Mouse (Mus musculus): Measurements from ENCODE around the gene R3hdm1. TPM values are rescaled to one million over a fixed set of nuclear protein-coding genes. Genes with fewer than 3 reads are reported as not detected.
A peak's percentile ranks its signal among the peaks of the same experiment; 100 is the strongest.
"Not testable (repeated sequence)": the region's sequence is repeated elsewhere in the genome, so short reads cannot be mapped to it uniquely, and the experiment has no call there.

Gene R3hdm1
- polyA plus RNA-seq, 1 experiment from 2014 or later: 83.8 TPM

DNA sequence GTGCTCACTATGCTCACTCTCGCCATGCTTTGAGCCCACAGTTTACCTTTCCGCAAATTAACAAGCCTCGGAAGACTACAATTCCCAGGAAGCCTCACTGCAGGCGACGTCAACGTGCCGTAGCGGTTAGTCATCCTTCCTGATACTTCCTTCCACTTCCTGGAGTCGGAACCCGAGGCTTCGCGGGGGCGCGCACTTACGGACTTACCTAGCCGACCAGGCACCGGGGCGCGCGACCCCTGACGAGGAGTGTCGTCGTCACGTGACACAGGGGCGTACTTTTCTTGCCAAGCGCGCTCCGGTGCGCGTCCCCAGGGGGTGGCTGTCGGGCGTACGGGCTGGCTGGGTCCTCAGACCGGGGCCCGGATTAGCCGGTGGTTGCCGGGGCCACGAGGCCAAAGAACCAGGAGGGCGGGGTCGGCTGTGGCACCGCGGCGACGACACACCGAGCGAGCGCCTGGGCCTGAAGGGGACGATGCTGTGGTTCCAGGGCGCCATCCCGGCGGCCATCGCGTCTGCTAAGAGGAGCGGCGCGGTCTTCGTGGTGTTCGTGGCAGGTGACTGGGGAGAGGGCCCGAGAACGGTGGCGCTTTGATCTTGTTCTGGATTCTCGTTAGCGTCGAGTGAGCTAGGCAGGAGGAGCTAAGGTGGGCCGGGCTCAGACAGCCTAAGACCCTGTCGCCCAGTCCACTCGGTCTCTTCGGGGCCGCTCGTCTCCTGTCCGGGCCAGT, 141.1 kb downstream of the R3hdm1 start:
- Histone ChIP-seq H3K4me3 (peak overlapping the region; percentile 74), H3K27ac (peak overlapping the region; percentile 86), H3K4me1 (peaks cover 8% of the 10 kb centered on the region; the same call in 1 of the 2 replicates), H3K36me3 (no peaks in the 10 kb centered on the region), H3K27me3 (no peaks in the 10 kb centered on the region), H3K9me3 (no peaks in the 10 kb centered on the region), H3K4me2 (replicated peaks) (peak overlapping the region; percentile 90), H3K9ac (peak overlapping the region; percentile 73)
- ATAC-seq (ENCODE audit: insufficient number of reproducible peaks, insufficient read depth, low FRiP score, low TSS enrichment): peak; percentile 92
- WGBS: under 1% methylated on average over 71 of the region's 71 CpGs

GRCm38 (mm10) chr1:128244727-128245355, 141.7 kb downstream of the R3hdm1 start:
- peak overlapping the region; percentile 86 for H3K27ac ChIP-seq
- 2% methylated on average over 19 of the region's 19 CpGs for WGBS

GRCm38 (mm10) chr1:128267061-128267460, 164.0 kb downstream of the R3hdm1 start:
- not testable (repeated sequence) for H3K9me3 ChIP-seq; H3K4me1 ChIP-seq; H3K9ac ChIP-seq; H3K4me3 ChIP-seq; H3K27me3 ChIP-seq; ATAC-seq (ENCODE audit: insufficient number of reproducible peaks, insufficient read depth, low FRiP score, low TSS enrichment); H3K4me2 ChIP-seq (replicated peaks); H3K27ac ChIP-seq
- 77% methylated on average over 7 of the region's 7 CpGs for WGBS
- H3K36me3 ChIP-seq: peaks cover 74% of the 10 kb centered on the region

More at GRCm38 (mm10) chr1:128244727-128245355, 141.7 kb downstream of the R3hdm1 start:
- ATAC-seq (ENCODE audit: insufficient number of reproducible peaks, insufficient read depth, low FRiP score, low TSS enrichment): peak; percentile 52
- Histone ChIP-seq H3K4me3 (peak overlapping the region; percentile 74), H3K27me3 (no peaks in the 10 kb centered on the region), H3K9ac (peak overlapping the region; percentile 73), H3K4me1 (peaks cover 8% of the 10 kb centered on the region; the same call in 1 of the 2 replicates), H3K36me3 (no peaks in the 10 kb centered on the region), H3K9me3 (no peaks in the 10 kb centered on the region), H3K4me2 (replicated peaks) (peak overlapping the region; percentile 90)

DNA sequence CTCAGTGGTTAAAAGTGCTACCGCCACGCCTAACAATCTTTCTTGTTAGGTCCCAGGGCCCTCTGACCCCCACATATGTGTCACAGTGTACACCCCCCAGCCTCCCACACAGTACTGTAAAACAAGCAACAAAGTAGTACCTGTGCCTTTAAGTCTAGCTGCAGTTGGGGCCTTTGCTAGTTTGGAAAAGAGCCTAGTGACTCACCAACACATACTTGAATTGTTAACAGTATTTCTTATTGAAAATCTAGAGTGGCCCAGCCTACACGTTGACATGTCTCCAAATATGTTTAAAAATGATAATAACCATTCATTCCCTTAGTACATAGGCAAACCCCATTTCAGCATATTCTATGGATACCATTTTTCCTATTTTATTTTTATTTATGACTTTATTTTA, 167.6 kb downstream of the R3hdm1 start:
- H3K36me3 ChIP-seq: peaks cover 77% of the 10 kb centered on the region
- H3K9ac ChIP-seq: no peak overlapping the region
- H3K4me2 ChIP-seq (replicated peaks): no peak overlapping the region
- no peaks in the 10 kb centered on the region for H3K4me1 ChIP-seq
- 96% methylated on average over 3 of the region's 3 CpGs for WGBS
- ATAC-seq (ENCODE audit: insufficient number of reproducible peaks, insufficient read depth, low FRiP score, low TSS enrichment): no peak
- H3K27me3 ChIP-seq: no peaks in the 10 kb centered on the region
- H3K4me3 ChIP-seq: no peak overlapping the region
- H3K27ac ChIP-seq: no peak overlapping the region
- no peaks in the 10 kb centered on the region for H3K9me3 ChIP-seq

DNA sequence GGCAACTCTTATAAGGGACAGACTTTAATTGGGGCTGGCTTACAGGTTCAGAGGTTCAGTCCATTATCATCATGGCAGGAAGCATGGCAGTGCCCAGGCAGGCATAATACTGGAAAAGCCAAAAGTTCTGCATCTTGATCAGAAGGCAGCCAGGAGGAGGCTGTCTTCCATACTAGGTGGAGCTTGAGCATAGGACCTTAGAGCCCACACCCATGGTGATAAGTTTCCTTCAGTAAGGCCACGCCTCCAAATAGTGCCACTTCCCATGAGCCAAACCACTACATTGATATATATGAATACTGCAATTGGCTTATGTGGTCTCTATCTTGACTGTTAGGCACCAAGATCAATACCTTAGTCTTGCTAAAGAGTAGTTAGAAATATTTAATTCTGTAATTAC, 172.8 kb downstream of the R3hdm1 start:
- Histone ChIP-seq H3K9ac (no peak overlapping the region), H3K4me1 (no peaks in the 10 kb centered on the region), H3K9me3 (no peaks in the 10 kb centered on the region), H3K36me3 (peaks cover 66% of the 10 kb centered on the region), H3K27me3 (no peaks in the 10 kb centered on the region), H3K4me3 (no peak overlapping the region), H3K4me2 (replicated peaks) (no peak overlapping the region), H3K27ac (no peak overlapping the region)
- 83% methylated on average over 1 of the region's 1 CpGs for WGBS
- ATAC-seq (ENCODE audit: insufficient number of reproducible peaks, insufficient read depth, low FRiP score, low TSS enrichment): no peak

DNA sequence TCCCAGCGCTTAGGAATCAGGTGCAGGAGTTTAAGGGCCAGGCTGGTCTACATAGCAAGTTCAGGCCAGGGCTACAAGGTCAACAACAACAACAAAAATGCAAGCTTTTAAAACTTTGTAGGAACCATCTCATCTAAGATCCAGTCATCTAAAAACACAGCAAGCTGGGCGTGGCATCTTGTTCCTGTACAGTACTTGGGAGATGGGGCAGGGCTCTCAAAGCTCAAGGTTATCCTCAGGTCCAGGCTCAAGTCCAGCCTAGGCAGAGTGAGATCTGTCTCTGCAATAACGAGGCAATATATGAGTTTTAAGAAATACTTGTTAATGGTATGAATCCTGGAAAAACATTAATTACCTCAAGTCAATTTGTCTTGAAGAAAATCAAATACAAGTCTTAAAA, 175.5 kb downstream of the R3hdm1 start:
- 96% methylated on average over 3 of the region's 3 CpGs for WGBS
- Histone ChIP-seq H3K4me1 (no peaks in the 10 kb centered on the region), H3K9me3 (no peaks in the 10 kb centered on the region), H3K27ac (no peak overlapping the region), H3K4me3 (no peak overlapping the region), H3K4me2 (replicated peaks) (no peak overlapping the region), H3K27me3 (no peaks in the 10 kb centered on the region), H3K9ac (no peak overlapping the region), H3K36me3 (peaks cover 54% of the 10 kb centered on the region)
- no peak for ATAC-seq (ENCODE audit: insufficient number of reproducible peaks, insufficient read depth, low FRiP score, low TSS enrichment)

GRCm38 (mm10) chr1:128281753-128282152, 178.7 kb downstream of the R3hdm1 start:
- Histone ChIP-seq H3K9me3 (no peaks in the 10 kb centered on the region), H3K4me2 (replicated peaks) (no peak overlapping the region), H3K9ac (no peak overlapping the region), H3K36me3 (peaks cover 41% of the 10 kb centered on the region), H3K4me3 (no peak overlapping the region), H3K27ac (no peak overlapping the region), H3K4me1 (no peaks in the 10 kb centered on the region), H3K27me3 (no peaks in the 10 kb centered on the region)
- no peak for ATAC-seq (ENCODE audit: insufficient number of reproducible peaks, insufficient read depth, low FRiP score, low TSS enrichment)
- 96% methylated on average over 3 of the region's 3 CpGs for WGBS

- no peak for ATAC-seq (ENCODE audit: insufficient number of reproducible peaks, insufficient read depth, low FRiP score, low TSS enrichment)
- WGBS: 88% methylated on average over 3 of the region's 3 CpGs
- Histone ChIP-seq H3K4me3 (no peak overlapping the region), H3K9me3 (no peaks in the 10 kb centered on the region), H3K4me2 (replicated peaks) (no peak overlapping the region), H3K9ac (no peak overlapping the region), H3K27me3 (no peaks in the 10 kb centered on the region), H3K27ac (no peak overlapping the region), H3K4me1 (no peaks in the 10 kb centered on the region), H3K36me3 (peaks cover 37% of the 10 kb centered on the region)
Measured at GRCm38 (mm10) chr1:128282924-128283323, 179.8 kb downstream of the R3hdm1 start.

DNA sequence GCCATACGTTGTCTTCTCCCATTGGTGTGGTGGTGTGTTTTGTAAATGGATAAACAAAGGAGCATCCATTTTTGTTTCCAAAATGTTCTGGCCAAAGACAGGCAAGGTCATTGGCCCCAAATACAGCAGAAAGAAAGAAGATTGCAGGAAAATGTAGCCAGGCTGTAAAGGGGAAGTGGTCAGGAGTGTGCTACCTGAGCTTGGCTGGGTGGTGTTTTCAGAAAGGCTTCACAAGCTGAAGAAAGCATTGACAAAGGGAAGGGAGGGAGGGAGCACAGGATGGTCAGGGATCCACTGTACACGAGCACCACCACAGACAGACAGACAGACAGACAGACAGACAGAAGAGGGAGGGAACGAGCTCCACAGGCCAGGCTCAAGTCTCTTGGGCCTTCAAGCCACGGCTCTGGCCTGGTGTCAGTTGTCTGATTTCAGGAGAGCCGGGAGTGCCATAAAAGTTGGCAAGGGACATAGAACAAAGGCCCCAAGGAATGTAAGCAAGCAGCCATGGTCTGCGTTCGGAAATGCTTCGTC, 181.1 kb downstream of the R3hdm1 start:
- Histone ChIP-seq H3K9ac (no peak overlapping the region), H3K4me3 (no peak overlapping the region), H3K27me3 (no peaks in the 10 kb centered on the region), H3K4me2 (replicated peaks) (no peak overlapping the region), H3K4me1 (no peaks in the 10 kb centered on the region), H3K36me3 (peaks cover 28% of the 10 kb centered on the region), H3K9me3 (no peaks in the 10 kb centered on the region), H3K27ac (no peak overlapping the region)
- no peak for ATAC-seq (ENCODE audit: insufficient number of reproducible peaks, insufficient read depth, low FRiP score, low TSS enrichment)
- WGBS: 88% methylated on average over 8 of the region's 8 CpGs

- no peak overlapping the region for H3K4me3 ChIP-seq
- H3K4me1 ChIP-seq: no peaks in the 10 kb centered on the region
- H3K27ac ChIP-seq: no peak overlapping the region
- no peak for ATAC-seq (ENCODE audit: insufficient number of reproducible peaks, insufficient read depth, low FRiP score, low TSS enrichment)
- peaks cover 19% of the 10 kb centered on the region for H3K36me3 ChIP-seq
- H3K9me3 ChIP-seq: no peaks in the 10 kb centered on the region
- H3K9ac ChIP-seq: no peak overlapping the region
- WGBS: 91% methylated on average over 9 of the region's 9 CpGs
- no peaks in the 10 kb centered on the region for H3K27me3 ChIP-seq
- no peak overlapping the region for H3K4me2 ChIP-seq (replicated peaks)
Measured at GRCm38 (mm10) chr1:128285136-128285535, 182.0 kb downstream of the R3hdm1 start.
